Mouse (Mus musculus) embryo, embryonic 10.5 days (tissue): ENCODE measurements at regions not wholly inside any gene's neighbourhood (a gene's known extent, or its start where the extent isn't known, plus 50 kb on each side); places are given as distances from the start of the nearest gene placed in this dataset.

Experiments used
- DNase-seq: peaks from one replicate; pipeline ENCODE4 v3.0.0-alpha.2; 2015; ENCODE audit warnings: low spot score

- DNase-seq, result no peak
Observed at GRCm38 (mm10) chr2:74977828-74978227, 152.2 kb downstream of the Mtx2 start.

DNA sequence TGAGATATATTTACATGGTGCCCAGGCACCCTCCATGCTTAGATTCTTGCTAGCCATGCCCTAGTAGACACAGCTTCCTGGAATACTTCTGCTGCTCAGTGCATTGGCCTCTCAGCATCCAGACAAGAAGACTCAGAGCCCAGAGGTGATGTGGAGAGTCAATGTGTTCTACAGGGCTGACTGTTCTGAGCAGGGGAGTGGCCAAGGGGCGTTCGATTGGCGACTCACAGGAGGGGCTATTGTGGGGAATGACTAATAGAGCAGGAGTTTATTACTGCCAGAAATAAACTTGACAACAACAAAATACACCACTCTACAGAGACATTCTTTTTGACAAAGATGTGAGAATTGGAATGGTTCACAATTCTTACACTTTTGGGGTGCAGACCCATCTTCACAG is 156.3 kb downstream of the Mtx2 start:
- DNase-seq, result no peak

GRCm38 (mm10) chr2:74993802-74994201 is 168.2 kb downstream of the Mtx2 start:
- DNase-seq, result no peak

DNA sequence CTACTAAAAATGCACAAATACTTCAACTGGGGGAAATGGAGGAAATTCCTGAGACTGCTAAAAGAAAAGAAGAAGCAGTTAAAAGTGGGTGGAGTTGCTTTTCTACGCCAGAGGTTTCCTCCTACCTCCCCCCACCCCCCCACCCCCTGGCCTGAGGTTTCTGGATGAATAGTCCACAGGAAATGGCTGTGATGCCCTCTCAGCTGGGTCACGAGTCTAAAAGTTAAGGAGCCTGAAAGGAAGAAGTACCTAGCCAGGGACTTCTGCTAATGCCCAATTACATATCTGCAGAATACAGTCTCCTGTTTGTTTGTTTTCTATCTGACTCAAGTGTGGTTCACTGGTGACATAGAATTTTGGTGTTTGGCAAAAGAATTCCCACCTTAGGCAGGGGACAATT is 169.4 kb downstream of the Mtx2 start:
- DNase-seq, result no peak

GRCm38 (mm10) chr2:74997736-74998135 is 172.1 kb downstream of the Mtx2 start:
- no peak for DNase-seq

- DNase-seq, result peak; percentile 71
Observed at GRCm38 (mm10) chr2:75000368-75000796, 174.8 kb downstream of the Mtx2 start.

DNA sequence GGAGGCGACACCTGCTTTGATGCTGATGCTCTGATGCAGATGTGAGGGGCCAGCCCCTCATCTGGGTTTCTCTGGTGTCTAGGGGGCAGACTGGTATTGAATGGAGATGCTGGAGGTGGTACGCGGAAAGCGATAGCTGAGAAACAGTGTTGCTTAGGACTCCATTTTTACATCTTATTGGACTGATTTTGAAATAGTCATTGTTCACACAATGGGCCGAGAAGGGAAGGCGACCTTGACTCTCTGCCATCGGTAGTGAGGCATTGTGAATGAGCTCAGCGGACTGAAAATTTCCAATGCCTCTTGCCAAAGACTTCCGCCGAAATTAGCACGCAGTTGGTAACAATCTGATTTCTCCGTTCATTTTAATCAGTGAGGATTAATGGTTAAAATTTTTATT is 177.0 kb downstream of the Mtx2 start:
- DNase-seq, result peak; percentile 24

GRCm38 (mm10) chr2:75008116-75008515 is 182.5 kb downstream of the Mtx2 start:
- no peak for DNase-seq

DNA sequence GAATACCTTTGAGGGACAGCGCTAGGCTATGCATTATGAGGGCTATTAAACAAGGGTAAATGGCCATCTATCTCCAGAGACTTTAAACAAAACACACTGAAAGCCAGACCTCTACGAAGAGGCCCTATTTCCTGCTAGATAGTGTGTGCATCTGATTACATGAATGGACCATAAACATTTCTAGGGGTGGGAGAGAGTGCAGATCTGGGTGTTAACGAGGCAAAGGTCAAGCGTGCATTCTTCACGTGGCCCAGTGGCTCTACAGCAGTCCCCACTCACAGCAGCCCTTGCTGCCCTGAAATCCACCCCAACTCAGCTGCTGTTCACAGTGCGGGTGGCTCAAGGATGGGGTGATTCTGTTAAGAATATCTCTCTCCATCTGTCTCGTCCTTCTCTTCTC is 185.0 kb downstream of the Mtx2 start:
- DNase-seq, result no peak

GRCm38 (mm10) chr2:75012046-75012445 is 186.4 kb downstream of the Mtx2 start:
- no peak for DNase-seq

GRCm38 (mm10) chr2:75014994-75015728 is 189.6 kb downstream of the Mtx2 start:
- no peak for DNase-seq

DNA sequence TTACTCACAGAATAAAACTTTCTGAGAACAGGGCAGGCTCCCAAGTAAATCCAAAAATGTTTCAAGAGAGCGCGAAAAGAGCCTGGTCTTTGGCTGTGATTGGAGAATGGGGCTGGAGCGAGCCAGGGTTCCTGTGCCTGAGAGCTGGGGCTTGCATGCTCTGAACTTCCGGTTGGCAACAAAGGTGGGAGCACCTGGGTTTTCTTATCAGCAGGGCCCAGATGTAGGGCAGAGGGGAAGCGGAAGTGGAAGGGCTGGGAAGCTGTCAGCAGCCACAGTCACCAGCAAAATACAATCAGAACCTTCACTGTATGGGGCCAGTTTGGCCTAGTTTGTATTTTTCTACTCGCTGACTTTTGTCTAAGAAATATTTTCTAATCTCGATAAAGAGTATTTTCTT is 193.9 kb downstream of the Mtx2 start:
- DNase-seq, result no peak

DNA sequence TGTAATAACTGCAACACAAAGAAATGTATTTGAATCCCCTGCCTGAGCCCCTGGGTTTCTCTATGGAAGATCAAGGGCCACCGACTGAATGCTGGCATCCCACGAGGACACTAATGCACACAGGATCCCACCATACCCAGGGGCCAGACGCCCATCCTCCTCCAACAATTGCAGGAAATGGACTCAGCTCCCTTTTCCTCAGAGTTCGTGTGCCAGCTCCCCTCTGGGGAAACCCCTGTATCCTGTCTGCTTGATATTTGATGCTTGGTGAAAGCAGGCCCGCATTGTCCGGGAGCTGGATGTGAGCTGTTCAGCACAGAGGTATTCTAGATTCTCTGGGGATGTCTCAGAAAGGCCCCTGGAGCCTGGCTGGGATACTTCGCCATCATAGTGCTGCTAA is 196.0 kb downstream of the Mtx2 start:
- DNase-seq, result peak; percentile 43

- no peak for DNase-seq
Observed at GRCm38 (mm10) chr2:75028151-75028550, 202.5 kb downstream of the Mtx2 start.

- DNase-seq, result no peak
Observed at GRCm38 (mm10) chr2:75029089-75029693, 203.6 kb downstream of the Mtx2 start.

- DNase-seq, result no peak
Observed at GRCm38 (mm10) chr2:75034708-75035107, 209.1 kb downstream of the Mtx2 start.

DNA sequence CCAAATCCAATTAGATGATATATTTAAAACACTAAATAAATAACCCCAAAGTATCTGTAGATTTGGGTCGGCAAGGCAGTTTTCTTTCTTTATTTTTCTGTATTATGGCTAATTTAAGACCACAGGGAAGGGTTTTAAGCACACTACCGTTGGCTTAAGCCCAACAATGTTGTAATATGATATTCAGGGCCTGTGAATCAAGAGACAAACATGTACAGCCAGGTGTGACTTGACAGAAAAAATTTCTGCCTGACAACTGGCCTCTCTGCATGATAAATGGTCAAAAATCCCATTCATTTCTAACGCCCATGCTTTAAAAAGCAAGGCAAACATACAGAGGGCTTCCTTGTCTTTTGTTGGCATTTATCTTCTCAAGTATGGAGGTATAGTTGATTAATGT is 213.5 kb downstream of the Mtx2 start:
- no peak for DNase-seq

GRCm38 (mm10) chr2:75046892-75047291 is 221.3 kb downstream of the Mtx2 start:
- DNase-seq, result no peak

DNA sequence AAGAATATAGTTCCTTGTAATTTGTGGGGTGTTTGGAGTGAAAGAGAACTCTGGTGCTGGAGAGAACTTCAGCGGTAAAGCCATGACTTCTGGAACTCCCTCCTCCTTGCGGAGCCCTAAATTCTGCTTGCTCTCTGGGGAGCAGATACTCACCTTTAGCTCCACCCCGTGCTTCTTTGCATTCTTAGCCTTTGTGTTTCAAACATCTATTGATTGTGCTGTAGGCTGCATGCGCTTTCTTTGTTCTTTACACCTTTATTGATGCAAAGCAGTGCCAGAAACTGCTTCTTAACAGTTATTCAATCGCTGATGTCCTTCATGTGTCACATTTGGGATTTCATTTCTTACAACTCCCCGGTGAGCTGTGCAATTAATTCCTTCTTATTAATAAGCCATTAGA is 222.5 kb downstream of the Mtx2 start:
- no peak for DNase-seq

DNA sequence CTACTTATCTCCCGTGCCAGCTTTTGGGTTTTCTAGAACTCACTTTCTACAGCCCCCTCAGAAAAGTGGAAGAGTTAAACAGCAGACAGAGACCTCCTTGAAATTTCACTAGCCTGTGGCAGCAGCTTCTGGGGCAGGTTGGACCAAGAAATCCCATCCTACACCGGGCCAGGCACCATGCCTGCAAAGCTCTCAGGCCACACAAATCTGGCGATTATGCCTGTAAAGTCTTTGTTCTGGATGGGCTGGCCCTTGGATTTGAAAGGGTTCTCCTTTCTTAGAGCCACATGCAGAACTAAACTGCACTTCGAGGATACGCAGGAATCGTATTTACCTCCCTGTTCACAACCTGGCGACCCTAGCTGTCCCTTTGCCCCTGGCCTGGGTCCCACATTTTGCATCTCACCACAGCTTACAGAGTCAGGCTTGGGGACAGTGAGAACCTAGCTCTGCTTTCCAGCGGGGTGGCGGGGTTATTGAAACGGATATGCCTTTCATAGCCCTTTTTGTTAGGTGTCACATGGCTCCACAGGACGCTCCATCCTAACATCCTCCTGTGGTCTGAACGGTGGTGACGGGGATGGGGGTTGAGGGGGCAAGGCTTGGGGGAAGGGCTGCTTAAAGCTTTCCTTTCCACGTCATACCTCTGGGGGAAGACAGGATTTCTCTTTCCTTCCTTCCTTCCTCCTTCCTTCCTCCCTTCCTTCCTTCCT is 229.0 kb downstream of the Mtx2 start:
- no peak for DNase-seq

DNA sequence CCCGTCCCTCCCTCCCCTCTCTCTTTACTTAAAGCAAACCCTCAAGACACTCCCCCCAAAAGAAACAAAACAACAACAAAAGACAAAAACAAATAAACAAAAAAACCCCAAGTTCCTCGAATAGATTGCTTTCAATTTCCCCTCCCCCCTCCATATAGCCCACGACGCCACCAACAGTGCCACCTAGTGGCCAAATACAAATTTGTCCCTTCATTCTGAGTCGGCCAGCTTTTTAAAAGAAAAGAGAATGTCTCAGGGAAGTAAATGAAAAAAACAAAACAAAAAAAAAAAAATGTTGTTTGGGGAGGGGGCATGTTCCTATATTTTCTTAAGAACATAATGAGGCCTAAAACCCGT is 229.6 kb downstream of the Mtx2 start:
- peak; percentile 90 for DNase-seq

GRCm38 (mm10) chr2:75061009-75061408 is 235.4 kb downstream of the Mtx2 start:
- DNase-seq, result no peak

DNA sequence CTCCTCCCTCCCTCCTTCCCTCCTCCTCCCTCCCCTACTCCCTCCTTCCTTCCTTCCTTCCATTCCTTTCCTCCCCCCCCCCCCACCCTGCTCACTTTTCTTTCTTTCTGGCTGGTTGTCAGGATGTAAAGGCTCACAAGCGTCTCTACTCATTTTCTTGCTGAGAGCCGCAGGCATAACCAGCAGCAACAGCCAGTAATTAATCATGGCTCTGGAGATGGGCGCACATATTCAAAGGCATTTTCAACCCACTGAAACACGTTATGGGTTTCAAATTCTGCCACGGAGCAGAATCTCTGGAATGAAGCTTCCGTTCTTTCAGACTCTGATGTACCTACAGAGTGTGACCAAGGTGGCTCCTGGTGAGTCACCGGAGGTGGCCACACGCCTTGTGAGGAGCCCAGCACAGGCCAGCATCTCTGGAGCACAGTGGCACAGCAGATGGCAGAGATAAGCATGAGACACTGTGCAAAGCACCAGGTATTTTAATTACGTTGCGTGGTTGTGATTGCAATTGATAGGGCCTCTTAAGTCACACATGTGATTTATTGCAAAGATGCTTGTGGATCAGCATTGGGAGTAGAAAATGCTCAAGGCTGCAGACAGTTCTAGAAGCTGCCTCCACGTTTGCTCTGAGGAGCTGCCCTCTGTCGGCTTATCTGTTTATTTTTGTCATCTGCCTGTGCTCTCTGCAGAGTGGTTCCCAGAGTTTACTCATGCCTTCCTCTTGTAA is 236.0 kb downstream of the Mtx2 start:
- DNase-seq, result no peak
